Mouse (Mus musculus) cortical plate, adult 2 months (tissue): Measurements from ENCODE around the gene Rab26. TPM values are rescaled to one million over a fixed set of nuclear protein-coding genes. Genes with fewer than 3 reads are reported as not detected.

Experiments
- H3K27ac ChIP-seq: fragments of 200-500 bp; 2 replicates; pipeline ENCODE4 v1.5.1; 2012; ENCODE audit warnings: low read length, control low read depth, inconsistent platforms; ENCODE audit not compliant: insufficient read depth
- H3K4me1 ChIP-seq: fragments of 200-500 bp; 2 replicates; pipeline ENCODE4 v1.6.1; 2011; ENCODE audit warnings: low read length; ENCODE audit not compliant: control insufficient read depth, insufficient read depth
- H3K4me3 ChIP-seq: fragments of 200-500 bp; 2 replicates; pipeline ENCODE4 v1.5.1; 2011; ENCODE audit warnings: mild to moderate bottlenecking, low read length, control low read depth; ENCODE audit not compliant: insufficient read depth
- CTCF ChIP-seq: fragments of 200-500 bp; IDR thresholded peaks from 2 replicates; pipeline ENCODE4 v1.5.1; 2011; ENCODE audit warnings: mild to moderate bottlenecking, control low read depth, low read length; ENCODE audit not compliant: insufficient read depth; ENCODE audit errors: extremely low read depth
- POLR2A ChIP-seq: fragments of 200-500 bp; IDR thresholded peaks from 2 replicates; pipeline ENCODE4 v1.6.1; 2011; ENCODE audit warnings: mild to moderate bottlenecking, low read length, control low read depth; ENCODE audit not compliant: insufficient read depth; ENCODE audit errors: extremely low read depth
- polyA plus RNA-seq: library from polyadenylated mRNA; depleted of rRNA; stranded (reverse); fragments of >200 nt; gene quantifications from 2 replicates; pipeline ENCODE4 v1.2.3, GENCODE M21; 2012; rRNA removed

Rab26 gene
- polyA plus RNA-seq, 1 experiment: 97.3 TPM

- no peak overlapping the region for H3K4me3 ChIP-seq
- TF ChIP-seq POLR2A (no peak), CTCF (no peak)
- H3K27ac ChIP-seq: no peak overlapping the region
- peaks cover 7% of the 10 kb centered on the region for H3K4me1 ChIP-seq
These were observed 50.5 kb downstream of the Rab26 start for GRCm38 (mm10) chr17:24483495-24483894.

GRCm38 (mm10) chr17:24481027-24481815 is 52.8 kb downstream of the Rab26 start:
- TF ChIP-seq CTCF (no peak), POLR2A (no peak)
- Histone ChIP-seq H3K27ac (no peak overlapping the region), H3K4me1 (peaks cover 10% of the 10 kb centered on the region), H3K4me3 (no peak overlapping the region)

GRCm38 (mm10) chr17:24480201-24480826 is 53.7 kb downstream of the Rab26 start:
- no peak overlapping the region for H3K4me3 ChIP-seq
- peaks cover 7% of the 10 kb centered on the region for H3K4me1 ChIP-seq
- H3K27ac ChIP-seq: no peak overlapping the region
- no peak for TF ChIP-seq POLR2A
- TF ChIP-seq CTCF: peak; percentile 46

- H3K4me3 ChIP-seq: peak overlapping the region; percentile 52; the same call in 1 of the 2 replicates
- H3K4me1 ChIP-seq: peaks cover 6% of the 10 kb centered on the region; the same call in 1 of the 2 replicates
- TF ChIP-seq POLR2A (no peak), CTCF (no peak)
- H3K27ac ChIP-seq: no peak overlapping the region
These were observed 54.6 kb downstream of the Rab26 start for GRCm38 (mm10) chr17:24479431-24479830.

GRCm38 (mm10) chr17:24478663-24479380 is 55.2 kb downstream of the Rab26 start, which contains the start of gene Mlst8:
Gene Mlst8, minus strand, starts transcription at chr17:24479078.
- Histone ChIP-seq H3K4me3 (peak within 1 kb of the TSS; percentile 52), H3K27ac (peak within 1 kb of the TSS; percentile 88), H3K4me1 (peaks cover 6% of the 10 kb centered on the region; the same call in 1 of the 2 replicates)
- TF ChIP-seq POLR2A: peak; percentile 77
- peak; percentile 83 for TF ChIP-seq CTCF

- Histone ChIP-seq H3K4me1 (peaks cover 6% of the 10 kb centered on the region; the same call in 1 of the 2 replicates), H3K27ac (no peak overlapping the region), H3K4me3 (peak overlapping the region; percentile 52)
- no peak for TF ChIP-seq POLR2A
- no peak for TF ChIP-seq CTCF
These were observed 55.9 kb downstream of the Rab26 start for GRCm38 (mm10) chr17:24477985-24478600.

Other genes starting within 250 kb of the Rab26 start
- gene Abca17, start 183.1 kb downstream of the Rab26 start, polyA plus RNA-seq: 0.86 and 1.3 TPM in 2 replicates
- gene Abca3, start 182.3 kb downstream of the Rab26 start, polyA plus RNA-seq: 52.2 and 52.7 TPM in 2 replicates
- gene Rnps1, start 119.6 kb downstream of the Rab26 start, polyA plus RNA-seq: 264 and 280 TPM in 2 replicates
- 55.4 and 55.9 TPM in 2 replicates for gene Eci1, start 107.6 kb downstream of the Rab26 start, polyA plus RNA-seq
- gene Dnase1l2, start 91.1 kb downstream of the Rab26 start, polyA plus RNA-seq: 19.0 and 20.7 TPM in 2 replicates
- 77.3 and 79.2 TPM in 2 replicates for gene E4f1, start 63.9 kb downstream of the Rab26 start, polyA plus RNA-seq
- gene Pgp, start 63.8 kb downstream of the Rab26 start, polyA plus RNA-seq: 97.1 and 99.3 TPM in 2 replicates
- gene Bricd5, start 60.3 kb downstream of the Rab26 start, polyA plus RNA-seq: 1.1 and 1.4 TPM in 2 replicates
- 37.0 and 39.1 TPM in 2 replicates for gene Mlst8, start 55.1 kb downstream of the Rab26 start, polyA plus RNA-seq
- 106 and 109 TPM in 2 replicates for gene Caskin1, start 45.6 kb downstream of the Rab26 start, polyA plus RNA-seq
- 176 and 187 TPM in 2 replicates for gene Traf7, start 6.3 kb downstream of the Rab26 start, polyA plus RNA-seq
- gene Pkd1, start 15.6 kb upstream of the Rab26 start, polyA plus RNA-seq: 82.0 and 91.8 TPM in 2 replicates
- gene Tsc2, start 98.4 kb upstream of the Rab26 start, polyA plus RNA-seq: 163 and 192 TPM in 2 replicates
- gene Nthl1, start 98.5 kb upstream of the Rab26 start, polyA plus RNA-seq: 9.7 and 10.8 TPM in 2 replicates
- gene Slc9a3r2, start 116.1 kb upstream of the Rab26 start, polyA plus RNA-seq: 68.2 and 69.0 TPM in 2 replicates
- 0.34 and 0.50 TPM in 2 replicates for gene Npw, start 124.2 kb upstream of the Rab26 start, polyA plus RNA-seq
- 53.5 and 53.6 TPM in 2 replicates for gene Zfp598, start 135.5 kb upstream of the Rab26 start, polyA plus RNA-seq
- 177 and 184 TPM in 2 replicates for gene Syngr3, start 155.7 kb upstream of the Rab26 start, polyA plus RNA-seq
- 21.1 and 21.5 TPM in 2 replicates for gene Gfer, start 161.9 kb upstream of the Rab26 start, polyA plus RNA-seq
- 5.2 and 6.4 TPM in 2 replicates for gene Noxo1, start 162.0 kb upstream of the Rab26 start, polyA plus RNA-seq
- gene Tbl3, start 173.4 kb upstream of the Rab26 start, polyA plus RNA-seq: 53.0 and 53.7 TPM in 2 replicates
- 0.32 and 0.33 TPM in 2 replicates for gene Rnf151, start 183.9 kb upstream of the Rab26 start, polyA plus RNA-seq
- 980 and 1,011 TPM in 2 replicates for gene Rps2, start 183.9 kb upstream of the Rab26 start, polyA plus RNA-seq
- gene Ndufb10, start 190.3 kb upstream of the Rab26 start, polyA plus RNA-seq: 428 and 431 TPM in 2 replicates
- gene Rpl3l, start 193.6 kb upstream of the Rab26 start, polyA plus RNA-seq: 0.48 and 0.57 TPM in 2 replicates
- 47.3 and 53.0 TPM in 2 replicates for gene Msrb1, start 202.4 kb upstream of the Rab26 start, polyA plus RNA-seq
- gene Hs3st6, start 218.8 kb upstream of the Rab26 start, polyA plus RNA-seq: 0.29 and 0.44 TPM in 2 replicates